Mouse (Mus musculus) liver, embryonic 16.5 days (tissue): Measurements from ENCODE around the gene Fmo6. TPM values are rescaled to one million over a fixed set of nuclear protein-coding genes. Genes with fewer than 3 reads are reported as not detected.

Experiments
- ATAC-seq: fragments of 200-750 bp; cut with Nextera tagmentation; 2 replicates; pipeline ENCODE4 v1.8.0; 2017; ENCODE audit warnings: low read depth, mild to moderate bottlenecking, moderate number of reproducible peaks, moderate library complexity
- H3K27ac ChIP-seq: fragments of 300-500 bp; sonication (generic); 2 replicates; pipeline ENCODE4 v1.5.1; 2014; ENCODE audit warnings: mild to moderate bottlenecking, low read length
- H3K27me3 ChIP-seq: fragments of 300-500 bp; sonication (generic); 2 replicates; pipeline ENCODE4 v1.6.1; 2014; ENCODE audit warnings: low read depth, low read length, mixed read lengths; ENCODE audit not compliant: control insufficient read depth, insufficient read depth
- H3K36me3 ChIP-seq: fragments of 300-500 bp; sonication (generic); 2 replicates; pipeline ENCODE4 v1.6.1; 2014; ENCODE audit warnings: mild to moderate bottlenecking; ENCODE audit not compliant: control insufficient read depth, insufficient read depth
- H3K4me1 ChIP-seq: fragments of 300-500 bp; sonication (generic); 2 replicates; pipeline ENCODE4 v1.6.1; 2014; ENCODE audit warnings: low read depth, low read length, mixed read lengths; ENCODE audit not compliant: control insufficient read depth
- H3K4me2 ChIP-seq: fragments of 300-500 bp; sonication (generic); 2 replicates; pipeline ENCODE4 v1.6.1; 2014; ENCODE audit warnings: low read depth, low read length, mixed read lengths
- H3K4me3 ChIP-seq: fragments of 300-500 bp; sonication (generic); 2 replicates; pipeline ENCODE4 v1.5.1; 2014; ENCODE audit warnings: low read depth, mild to moderate bottlenecking, low read length
- H3K9ac ChIP-seq: fragments of 300-500 bp; sonication (generic); 2 replicates; pipeline ENCODE4 v1.6.1; 2014; ENCODE audit warnings: low read depth, low read length
- H3K9me3 ChIP-seq: fragments of 300-500 bp; sonication (generic); replicated peaks from 2 replicates; pipeline ENCODE4 v1.6.1; 2016; ENCODE audit warnings: low read length; ENCODE audit not compliant: control insufficient read depth
- WGBS: fragments of 180-500 bp; shearing (Covaris S2); extraction: QIAGEN DNeasy Blood & Tissue Kit; methylation state at CpG from one replicate; pipeline ENCODE4 v1.1.7; 2014; ENCODE audit not compliant: insufficient replicate concordance; 5-methylcytosine and 5-hydroxymethylcytosine counted together
- polyA plus RNA-seq: library from polyadenylated mRNA; unstranded; fragments of >200 nt; fragmentation: Nextera tagmentation; extraction: Ambion mirVana; gene quantifications from 2 replicates; pipeline ENCODE4 v1.2.1, GENCODE M21; 2015

Gene Fmo6
- polyA plus RNA-seq, 1 experiment from 2014 or later = not detected

GRCm38 (mm10) chr1:162930631-162931030 lies 6.7 kb downstream of the Fmo6 start:
- ATAC-seq = no peak
- Histone ChIP-seq H3K4me3 (no peak overlapping the region), H3K4me1 (no peaks in the 10 kb centered on the region), H3K27ac (no peak overlapping the region), H3K9me3 (no peaks in the 10 kb centered on the region), H3K9ac (no peak overlapping the region), H3K4me2 (no peak overlapping the region), H3K36me3 (no peaks in the 10 kb centered on the region), H3K27me3 (no peaks in the 10 kb centered on the region)
- 45% methylated on average over 2 of the region's 2 CpGs for WGBS

- no peaks in the 10 kb centered on the region for H3K4me1 ChIP-seq
- H3K27ac ChIP-seq = no peak overlapping the region
- H3K9me3 ChIP-seq = no peaks in the 10 kb centered on the region
- ATAC-seq = no peak
- H3K4me2 ChIP-seq = no peak overlapping the region
- no peaks in the 10 kb centered on the region for H3K27me3 ChIP-seq
- H3K36me3 ChIP-seq = no peaks in the 10 kb centered on the region
- no peak overlapping the region for H3K9ac ChIP-seq
- 57% methylated on average over 3 of the region's 3 CpGs for WGBS
- no peak overlapping the region for H3K4me3 ChIP-seq
Measured at GRCm38 (mm10) chr1:162929146-162929545, 8.2 kb downstream of the Fmo6 start.

- WGBS = 36% methylated on average over 1 of the region's 1 CpGs
- Histone ChIP-seq H3K27me3 (no peaks in the 10 kb centered on the region), H3K4me1 (no peaks in the 10 kb centered on the region), H3K4me2 (no peak overlapping the region), H3K9ac (no peak overlapping the region), H3K4me3 (no peak overlapping the region), H3K36me3 (no peaks in the 10 kb centered on the region), H3K27ac (no peak overlapping the region), H3K9me3 (no peaks in the 10 kb centered on the region)
- no peak for ATAC-seq
Measured at GRCm38 (mm10) chr1:162925121-162925520, 12.2 kb downstream of the Fmo6 start.

- no peak overlapping the region for H3K27ac ChIP-seq
- H3K9me3 ChIP-seq = no peaks in the 10 kb centered on the region
- no peaks in the 10 kb centered on the region for H3K4me1 ChIP-seq
- 59% methylated on average over 8 of the region's 8 CpGs for WGBS
- H3K4me2 ChIP-seq = no peak overlapping the region
- no peaks in the 10 kb centered on the region for H3K36me3 ChIP-seq
- no peak overlapping the region for H3K9ac ChIP-seq
- no peaks in the 10 kb centered on the region for H3K27me3 ChIP-seq
- no peak for ATAC-seq
- H3K4me3 ChIP-seq = no peak overlapping the region
Measured at GRCm38 (mm10) chr1:162916661-162917060, 20.7 kb downstream of the Fmo6 start.

GRCm38 (mm10) chr1:162914932-162915556 lies 22.3 kb downstream of the Fmo6 start:
- no peak for ATAC-seq
- Histone ChIP-seq H3K27ac (no peak overlapping the region), H3K9ac (no peak overlapping the region), H3K4me2 (no peak overlapping the region), H3K27me3 (no peaks in the 10 kb centered on the region), H3K4me3 (no peak overlapping the region), H3K36me3 (no peaks in the 10 kb centered on the region), H3K4me1 (no peaks in the 10 kb centered on the region), H3K9me3 (no peaks in the 10 kb centered on the region)
- WGBS = 59% methylated on average over 4 of the region's 4 CpGs

GRCm38 (mm10) chr1:162912085-162912484 lies 25.2 kb downstream of the Fmo6 start:
- Histone ChIP-seq H3K4me1 (no peaks in the 10 kb centered on the region), H3K4me2 (no peak overlapping the region), H3K27me3 (no peaks in the 10 kb centered on the region), H3K36me3 (no peaks in the 10 kb centered on the region), H3K9ac (no peak overlapping the region), H3K4me3 (no peak overlapping the region), H3K27ac (no peak overlapping the region), H3K9me3 (no peaks in the 10 kb centered on the region)
- no peak for ATAC-seq

GRCm38 (mm10) chr1:162901879-162902278 lies 35.4 kb downstream of the Fmo6 start:
- Histone ChIP-seq H3K4me2 (no peak overlapping the region), H3K27ac (no peak overlapping the region), H3K4me3 (no peak overlapping the region), H3K4me1 (no peaks in the 10 kb centered on the region), H3K9me3 (no peaks in the 10 kb centered on the region), H3K9ac (no peak overlapping the region), H3K36me3 (no peaks in the 10 kb centered on the region), H3K27me3 (no peaks in the 10 kb centered on the region)
- ATAC-seq = no peak
- 67% methylated on average over 4 of the region's 4 CpGs for WGBS

GRCm38 (mm10) chr1:162897838-162898811 lies 39.2 kb downstream of the Fmo6 start, which contains the start of gene Fmo2:
Gene Fmo2, minus strand, starts transcription at chr1:162898726.
- H3K27me3 ChIP-seq = no peaks in the 10 kb centered on the region
- H3K4me1 ChIP-seq = no peaks in the 10 kb centered on the region
- H3K4me2 ChIP-seq = no peak within 1 kb of the TSS
- no peaks in the 10 kb centered on the region for H3K9me3 ChIP-seq
- no peak for ATAC-seq
- no peaks in the 10 kb centered on the region for H3K36me3 ChIP-seq
- no peak within 1 kb of the TSS for H3K4me3 ChIP-seq
- WGBS = 54% methylated on average over 14 of the region's 14 CpGs
- no peak within 1 kb of the TSS for H3K27ac ChIP-seq
- H3K9ac ChIP-seq = no peak within 1 kb of the TSS

- Histone ChIP-seq H3K9ac (no peak overlapping the region), H3K4me2 (no peak overlapping the region), H3K36me3 (no peaks in the 10 kb centered on the region), H3K4me3 (no peak overlapping the region), H3K9me3 (no peaks in the 10 kb centered on the region), H3K4me1 (no peaks in the 10 kb centered on the region), H3K27ac (no peak overlapping the region), H3K27me3 (no peaks in the 10 kb centered on the region)
- 34% methylated on average over 6 of the region's 6 CpGs for WGBS
- ATAC-seq = no peak
Measured at GRCm38 (mm10) chr1:162895900-162896299, 41.4 kb downstream of the Fmo6 start.
